Mouse (Mus musculus) stomach, embryonic 14.5 days (tissue): Measurements from ENCODE around the gene Tmem94. TPM values are rescaled to one million over a fixed set of nuclear protein-coding genes. Genes with fewer than 3 reads are reported as not detected.

Experiments used
- ATAC-seq: fragments of 200-750 bp; cut with Nextera tagmentation; 2 replicates; pipeline ENCODE4 v1.8.0; 2017; ENCODE audit warnings: low read depth, moderate TSS enrichment; ENCODE audit not compliant: insufficient number of reproducible peaks, insufficient read depth, low FRiP score
- H3K27ac ChIP-seq: fragments of 300-500 bp; sonication (generic); 2 replicates; pipeline ENCODE4 v1.5.1; 2014; ENCODE audit warnings: mild to moderate bottlenecking, low read length, moderate library complexity, mixed read lengths
- H3K27me3 ChIP-seq: fragments of 300-500 bp; sonication (generic); 2 replicates; pipeline ENCODE4 v1.6.1; 2014; ENCODE audit warnings: low read length, control low read depth, mixed read lengths; ENCODE audit not compliant: control insufficient read depth, insufficient read depth
- H3K36me3 ChIP-seq: fragments of 300-500 bp; sonication (generic); 2 replicates; pipeline ENCODE4 v1.6.1; 2014; ENCODE audit warnings: mild to moderate bottlenecking, control low read depth, low read length, moderate library complexity, mixed read lengths; ENCODE audit not compliant: control insufficient read depth, insufficient read depth
- H3K4me1 ChIP-seq: fragments of 300-500 bp; sonication (generic); 2 replicates; pipeline ENCODE4 v1.6.1; 2014; ENCODE audit warnings: low read length, control low read depth, mixed read lengths; ENCODE audit not compliant: control insufficient read depth, insufficient read depth
- H3K4me2 ChIP-seq: fragments of 300-500 bp; sonication (generic); replicated peaks from 2 replicates; pipeline ENCODE4 v1.6.1; 2014; ENCODE audit warnings: low read depth, low read length, control low read depth
- H3K4me3 ChIP-seq: fragments of 300-500 bp; sonication (generic); 2 replicates; pipeline ENCODE4 v1.5.1; 2014; ENCODE audit warnings: low read depth, low read length, control low read depth
- H3K9ac ChIP-seq: fragments of 300-500 bp; sonication (generic); replicated peaks from 2 replicates; pipeline ENCODE4 v1.6.1; 2014; ENCODE audit warnings: low read depth, mild to moderate bottlenecking, control low read depth, low read length, moderate library complexity, mixed read lengths
- H3K9me3 ChIP-seq: fragments of 300-500 bp; sonication (generic); 2 replicates; pipeline ENCODE4 v1.6.1; 2016; ENCODE audit warnings: low read depth, low read length, control low read depth; ENCODE audit not compliant: control insufficient read depth
- WGBS: fragments of 180-500 bp; shearing (Covaris S2); extraction: QIAGEN DNeasy Blood & Tissue Kit; methylation state at CpG from one replicate; pipeline ENCODE4 v1.1.7; 2014; 5-methylcytosine and 5-hydroxymethylcytosine counted together
- polyA plus RNA-seq: library from polyadenylated mRNA; unstranded; fragments of >200 nt; fragmentation: Nextera tagmentation; extraction: Ambion mirVana; gene quantifications from 2 replicates; pipeline ENCODE4 v1.2.1, GENCODE M21; 2014

Gene Tmem94
- polyA plus RNA-seq, 1 experiment from 2014 or later = 17.0 TPM

DNA sequence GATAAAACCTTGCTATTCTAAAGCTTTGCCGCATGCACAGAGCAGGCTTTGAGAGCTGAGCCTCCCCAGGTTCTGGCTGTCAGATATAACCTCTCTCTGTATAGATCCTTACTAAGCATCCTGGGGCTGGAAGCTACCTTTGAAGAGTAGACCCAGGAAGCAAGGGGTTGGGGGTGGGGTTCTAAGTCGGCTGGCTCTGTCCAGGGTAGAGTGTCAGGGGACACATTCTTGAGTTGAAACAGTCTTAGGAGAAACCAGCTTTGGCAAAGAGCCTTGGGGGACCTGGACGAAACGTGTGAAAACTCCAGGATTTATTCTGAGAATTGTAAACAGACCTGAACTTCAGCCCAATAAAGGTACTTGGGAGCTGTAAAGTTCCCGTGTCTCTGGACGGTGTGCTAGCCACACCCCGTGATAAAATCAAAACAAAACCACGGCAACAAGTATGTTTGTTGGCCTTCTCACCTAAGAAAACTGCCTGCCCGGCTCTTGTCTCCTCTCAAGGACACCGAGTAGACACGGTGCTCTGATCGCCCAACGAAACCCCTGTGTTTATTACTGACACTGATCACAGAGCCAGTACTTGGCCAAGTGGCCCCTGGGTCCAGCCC lies 26.9 kb upstream of the Tmem94 start:
- Histone ChIP-seq H3K9ac (no peak overlapping the region), H3K4me2 (no peak overlapping the region), H3K4me1 (0 out of 2 replicates have a peak, but pooled peaks cover 5% of the 10 kb centered on the region), H3K27ac (no peak overlapping the region), H3K9me3 (no peaks in the 10 kb centered on the region), H3K4me3 (no peak overlapping the region), H3K27me3 (no peaks in the 10 kb centered on the region), H3K36me3 (no peaks in the 10 kb centered on the region)
- no peak for ATAC-seq
- WGBS = 40% methylated on average over 13 of the region's 13 CpGs

DNA sequence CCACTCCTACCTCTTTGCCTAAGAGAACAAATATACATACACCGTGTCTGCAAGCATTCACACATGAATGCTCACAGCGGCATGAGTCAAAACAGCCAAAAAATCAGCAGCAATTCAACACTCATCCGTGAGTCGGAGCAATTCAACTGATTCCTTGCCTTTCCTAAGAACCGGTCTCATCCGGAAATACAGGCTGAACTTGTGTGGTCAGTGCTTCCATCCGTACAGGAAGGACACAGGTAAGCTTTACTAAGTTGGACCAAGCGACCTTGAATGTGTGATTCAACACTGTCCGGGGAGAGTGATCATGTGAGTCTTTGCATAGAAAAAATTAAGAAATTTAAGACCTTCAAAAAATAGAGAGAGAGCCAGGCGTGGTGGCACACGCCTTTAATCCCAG lies 24.2 kb upstream of the Tmem94 start:
- 82% methylated on average over 11 of the region's 11 CpGs for WGBS
- no peak for ATAC-seq
- H3K9ac ChIP-seq = no peak overlapping the region
- H3K27me3 ChIP-seq = no peaks in the 10 kb centered on the region
- H3K4me2 ChIP-seq = no peak overlapping the region
- no peaks in the 10 kb centered on the region for H3K9me3 ChIP-seq
- no peaks in the 10 kb centered on the region for H3K36me3 ChIP-seq
- no peak overlapping the region for H3K4me3 ChIP-seq
- 0 out of 2 replicates have a peak, but pooled peaks cover 2% of the 10 kb centered on the region for H3K4me1 ChIP-seq
- H3K27ac ChIP-seq = no peak overlapping the region

DNA sequence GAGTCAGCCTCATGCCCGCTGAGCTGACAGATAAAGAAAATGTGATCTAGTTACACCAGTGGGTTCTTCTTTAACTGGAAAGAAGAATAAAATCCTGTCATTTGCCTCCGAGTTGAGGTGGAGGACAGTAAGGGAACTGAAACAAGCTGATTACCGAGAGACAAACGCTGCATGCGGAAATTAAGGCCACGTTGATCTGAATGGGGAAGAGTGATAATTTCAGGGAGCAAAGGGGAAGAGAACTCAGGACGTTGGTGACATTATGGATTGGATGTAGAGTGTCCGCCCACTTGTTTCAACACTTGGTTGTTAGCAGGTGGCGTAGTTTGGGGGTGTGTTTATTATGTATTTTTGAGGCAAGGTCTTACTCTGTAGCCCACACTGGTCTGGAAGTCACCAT lies 22.3 kb upstream of the Tmem94 start:
- Histone ChIP-seq H3K4me3 (no peak overlapping the region), H3K4me2 (no peak overlapping the region), H3K36me3 (no peaks in the 10 kb centered on the region), H3K9ac (no peak overlapping the region), H3K4me1 (0 out of 2 replicates have a peak, but pooled peaks cover 2% of the 10 kb centered on the region), H3K9me3 (no peaks in the 10 kb centered on the region), H3K27ac (no peak overlapping the region), H3K27me3 (no peaks in the 10 kb centered on the region)
- ATAC-seq = no peak
- WGBS = 85% methylated on average over 9 of the region's 9 CpGs

DNA sequence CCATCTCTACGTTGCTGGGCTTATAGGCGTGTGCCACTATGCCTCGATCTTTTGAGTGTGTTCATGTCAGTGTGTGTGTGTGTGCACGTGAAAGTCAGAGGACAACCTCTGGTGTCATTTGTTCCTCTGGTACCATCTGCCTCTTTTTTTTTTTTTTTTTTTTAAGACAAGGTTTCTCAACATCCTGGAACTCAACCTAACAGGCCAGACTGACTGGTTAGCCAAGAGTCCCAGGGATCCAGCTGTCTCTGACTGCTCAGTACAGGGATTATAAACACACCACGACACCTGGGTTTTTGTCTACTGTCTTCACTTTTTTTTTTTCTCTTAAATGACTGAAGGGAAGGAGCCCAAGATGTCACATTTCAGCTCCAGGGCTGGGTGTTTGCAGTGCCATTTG lies 20.8 kb upstream of the Tmem94 start:
- Histone ChIP-seq H3K36me3 (no peaks in the 10 kb centered on the region), H3K9ac (no peak overlapping the region), H3K27ac (no peak overlapping the region), H3K4me1 (no peaks in the 10 kb centered on the region), H3K27me3 (no peaks in the 10 kb centered on the region), H3K4me2 (no peak overlapping the region), H3K9me3 (no peaks in the 10 kb centered on the region), H3K4me3 (no peak overlapping the region)
- no peak for ATAC-seq
- 79% methylated on average over 5 of the region's 5 CpGs for WGBS

DNA sequence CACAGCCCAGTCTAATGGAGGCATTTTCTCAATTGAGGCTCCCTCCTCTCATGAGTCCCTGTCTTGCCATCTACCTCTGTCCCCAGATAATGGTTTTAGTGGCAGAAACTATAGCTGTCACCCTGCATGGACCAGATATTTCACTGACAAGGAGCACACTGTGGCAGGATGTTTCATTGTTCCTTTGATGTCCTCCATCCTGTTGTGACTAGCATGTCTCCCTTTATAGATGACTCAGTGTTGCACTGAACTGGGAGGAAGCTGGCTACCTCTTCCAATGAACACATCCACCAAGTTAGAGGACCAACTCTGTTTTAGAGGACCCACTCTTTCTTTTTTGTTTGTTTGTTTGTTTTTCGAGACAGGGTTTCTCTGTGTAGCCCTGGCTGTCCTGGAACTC lies 19.1 kb upstream of the Tmem94 start:
- 63% methylated on average over 1 of the region's 1 CpGs for WGBS
- H3K27me3 ChIP-seq = no peaks in the 10 kb centered on the region
- H3K36me3 ChIP-seq = no peaks in the 10 kb centered on the region
- no peaks in the 10 kb centered on the region for H3K4me1 ChIP-seq
- H3K27ac ChIP-seq = no peak overlapping the region
- no peak overlapping the region for H3K4me2 ChIP-seq
- no peaks in the 10 kb centered on the region for H3K9me3 ChIP-seq
- ATAC-seq = no peak
- no peak overlapping the region for H3K9ac ChIP-seq
- H3K4me3 ChIP-seq = no peak overlapping the region

DNA sequence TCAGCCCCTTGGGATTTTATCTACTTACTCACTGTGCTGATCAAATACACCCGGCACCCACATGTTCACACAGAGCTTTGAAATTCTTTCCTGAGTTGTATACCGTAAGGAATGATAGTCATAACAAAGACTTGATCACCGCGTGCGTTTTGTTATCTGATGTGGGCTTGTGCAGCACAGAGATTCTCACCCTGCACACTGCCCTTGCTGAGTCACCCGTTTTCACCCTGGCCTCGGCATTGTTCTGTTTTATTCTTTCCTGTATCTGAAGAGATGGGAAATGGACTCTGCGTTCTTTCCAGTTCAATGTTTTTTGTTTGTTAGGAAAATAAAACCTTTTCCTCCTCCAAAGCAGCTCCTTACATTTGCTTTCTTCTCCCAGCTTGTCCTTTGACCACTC lies 18.5 kb upstream of the Tmem94 start:
- ATAC-seq = no peak
- Histone ChIP-seq H3K4me1 (no peaks in the 10 kb centered on the region), H3K36me3 (no peaks in the 10 kb centered on the region), H3K9me3 (no peaks in the 10 kb centered on the region), H3K27me3 (no peaks in the 10 kb centered on the region), H3K9ac (no peak overlapping the region), H3K4me3 (no peak overlapping the region), H3K27ac (no peak overlapping the region), H3K4me2 (0 out of 2 replicates have a peak overlapping the region, but pooled peaks have one; percentile 33)
- WGBS = 26% methylated on average over 8 of the region's 8 CpGs

DNA sequence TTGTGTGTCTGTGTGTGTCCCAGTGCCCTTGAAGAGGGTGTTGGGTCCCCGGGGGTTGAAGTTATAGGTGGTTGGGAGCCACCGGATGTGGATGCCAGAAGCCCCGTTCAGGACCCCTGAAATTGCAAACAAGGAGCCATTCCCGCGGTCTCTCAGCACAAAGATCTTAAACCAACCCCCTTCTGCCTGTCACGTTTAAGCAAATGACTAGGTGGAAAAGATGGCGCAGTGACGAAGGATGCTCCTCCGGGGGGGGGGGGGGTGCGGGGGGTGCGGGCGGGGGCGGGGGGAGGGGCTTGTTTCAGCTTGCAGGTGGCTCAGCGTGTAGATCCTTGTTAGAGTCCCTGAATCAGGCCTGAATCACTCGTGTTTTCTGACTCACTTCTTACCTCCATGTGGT lies 17.9 kb upstream of the Tmem94 start:
- Histone ChIP-seq H3K9ac (no peak overlapping the region), H3K9me3 (no peaks in the 10 kb centered on the region), H3K27me3 (no peaks in the 10 kb centered on the region), H3K36me3 (no peaks in the 10 kb centered on the region), H3K4me3 (no peak overlapping the region), H3K4me1 (no peaks in the 10 kb centered on the region), H3K4me2 (peak overlapping the region; percentile 33; the same call in 1 of the 2 replicates), H3K27ac (no peak overlapping the region)
- 3% methylated on average over 15 of the region's 15 CpGs for WGBS
- no peak for ATAC-seq

DNA sequence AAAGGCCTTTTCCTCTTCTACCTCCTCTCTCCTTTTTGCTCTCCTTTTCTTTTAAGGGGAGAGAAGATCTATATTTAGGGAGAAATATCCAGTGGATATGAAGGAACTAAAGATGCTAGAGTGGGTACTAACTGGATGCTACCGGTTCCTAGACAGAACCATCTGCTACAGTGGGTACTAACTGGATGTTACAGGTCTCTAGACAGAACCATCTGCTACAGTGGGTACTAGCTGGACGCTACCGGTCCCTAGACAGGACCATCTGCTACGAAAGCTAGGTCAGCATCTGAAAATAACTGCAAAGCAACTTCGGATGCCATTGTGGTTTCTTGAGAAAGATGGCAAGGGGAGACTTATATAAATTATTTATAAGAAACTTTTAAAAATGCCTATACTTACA lies 15.4 kb upstream of the Tmem94 start:
- Histone ChIP-seq H3K4me1 (no peaks in the 10 kb centered on the region), H3K4me2 (no peak overlapping the region), H3K27me3 (no peaks in the 10 kb centered on the region), H3K9ac (no peak overlapping the region), H3K4me3 (no peak overlapping the region), H3K9me3 (no peaks in the 10 kb centered on the region), H3K27ac (no peak overlapping the region), H3K36me3 (no peaks in the 10 kb centered on the region)
- 92% methylated on average over 5 of the region's 5 CpGs for WGBS
- no peak for ATAC-seq

DNA sequence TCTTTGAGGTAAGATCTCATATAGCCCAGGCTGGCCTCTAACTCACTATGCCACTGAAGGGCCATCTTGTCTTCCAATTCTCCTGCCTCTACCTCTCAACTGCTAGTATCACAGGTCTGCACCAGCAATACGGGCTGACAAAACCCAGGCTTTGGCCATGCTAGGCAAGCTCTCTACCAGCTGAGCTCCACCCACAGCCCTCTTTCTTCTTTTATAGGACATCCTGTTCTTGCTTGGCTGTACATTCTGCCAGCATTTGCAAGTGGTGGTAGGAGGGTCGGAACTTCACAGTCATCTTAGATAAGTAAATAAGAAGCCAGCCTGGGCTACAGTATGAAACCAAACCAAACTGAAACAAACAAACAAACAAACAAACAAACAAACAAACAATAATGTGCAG lies 13.5 kb upstream of the Tmem94 start:
- H3K36me3 ChIP-seq = no peaks in the 10 kb centered on the region
- H3K4me2 ChIP-seq = no peak overlapping the region
- 60% methylated on average over 2 of the region's 2 CpGs for WGBS
- H3K9me3 ChIP-seq = no peaks in the 10 kb centered on the region
- H3K27me3 ChIP-seq = no peaks in the 10 kb centered on the region
- ATAC-seq = no peak
- H3K27ac ChIP-seq = no peak overlapping the region
- H3K4me1 ChIP-seq = no peaks in the 10 kb centered on the region
- no peak overlapping the region for H3K9ac ChIP-seq
- H3K4me3 ChIP-seq = no peak overlapping the region
